Mouse (Mus musculus): ENCODE data around the gene 4930469K13Rik. TPM values are rescaled to one million over a fixed set of nuclear protein-coding genes. Genes with fewer than 3 reads are reported as not detected.

4930469K13Rik gene
- polyA plus RNA-seq, 1 experiment = 0.16 TPM

- no peak for TF ChIP-seq POLR2A (IDR thresholded peaks at IDR 0.05; ENCODE audit: control insufficient read depth, extremely low read depth, insufficient read depth, low read length, poor library complexity)
- WGBS = 94% methylated on average over 14 of the region's 14 CpGs
- no peak for DNase-seq
Measured at GRCm38 (mm10) chr11:33974341-33975040, 123.9 kb downstream of the 4930469K13Rik start.

GRCm38 (mm10) chr11:33972114-33972513 lies 126.2 kb downstream of the 4930469K13Rik start:
- TF ChIP-seq POLR2A (IDR thresholded peaks at IDR 0.05; ENCODE audit: control insufficient read depth, extremely low read depth, insufficient read depth, low read length, poor library complexity) (no peak), CTCF (IDR thresholded peaks at IDR 0.05; ENCODE audit: borderline replicate concordance, control insufficient read depth, extremely low read depth, insufficient read depth, low read length, poor library complexity) (no peak)
- Histone ChIP-seq H3K27me3 (ENCODE audit: control insufficient read depth, insufficient read depth, low read length) (no peaks in the 10 kb centered on the region), H3K27ac (ENCODE audit: control insufficient read depth, insufficient read depth, low read length) (no peak overlapping the region), H3K36me3 (ENCODE audit: control insufficient read depth, insufficient read depth, low read length) (no peaks in the 10 kb centered on the region), H3K4me1 (replicated peaks; ENCODE audit: control insufficient read depth, insufficient read depth, low read length) (0 out of 2 replicates have a peak, but pooled peaks cover 7% of the 10 kb centered on the region), H3K4me3 (ENCODE audit: control insufficient read depth, insufficient read depth, low read length) (no peak overlapping the region)
- DNase-seq = no peak
- 93% methylated on average over 7 of the region's 7 CpGs for WGBS

More at GRCm38 (mm10) chr11:33974341-33975040, 123.9 kb downstream of the 4930469K13Rik start:
- Histone ChIP-seq H3K36me3 (ENCODE audit: control insufficient read depth, insufficient read depth, low read length) (no peaks in the 10 kb centered on the region), H3K27ac (ENCODE audit: control insufficient read depth, insufficient read depth, low read length) (no peak overlapping the region), H3K27me3 (ENCODE audit: control insufficient read depth, insufficient read depth, low read length) (no peaks in the 10 kb centered on the region), H3K4me3 (ENCODE audit: control insufficient read depth, insufficient read depth, low read length) (no peak overlapping the region), H3K4me1 (replicated peaks; ENCODE audit: control insufficient read depth, insufficient read depth, low read length) (0 out of 2 replicates have a peak, but pooled peaks cover 4% of the 10 kb centered on the region)

- no peak for DNase-seq
- WGBS = 100% methylated on average over 3 of the region's 3 CpGs
- Histone ChIP-seq H3K4me3 (ENCODE audit: control insufficient read depth, insufficient read depth, low read length) (no peak overlapping the region), H3K36me3 (ENCODE audit: control insufficient read depth, insufficient read depth, low read length) (no peaks in the 10 kb centered on the region), H3K4me1 (replicated peaks; ENCODE audit: control insufficient read depth, insufficient read depth, low read length) (peaks cover 10% of the 10 kb centered on the region; the same call in 1 of the 2 replicates), H3K27ac (ENCODE audit: control insufficient read depth, insufficient read depth, low read length) (no peak overlapping the region), H3K27me3 (ENCODE audit: control insufficient read depth, insufficient read depth, low read length) (no peaks in the 10 kb centered on the region)
- TF ChIP-seq CTCF (IDR thresholded peaks at IDR 0.05; ENCODE audit: borderline replicate concordance, control insufficient read depth, extremely low read depth, insufficient read depth, low read length, poor library complexity) = no peak
Measured at GRCm38 (mm10) chr11:33969199-33969598, 129.2 kb downstream of the 4930469K13Rik start.

- TF ChIP-seq CTCF (IDR thresholded peaks at IDR 0.05; ENCODE audit: borderline replicate concordance, control insufficient read depth, extremely low read depth, insufficient read depth, low read length, poor library complexity) = no peak
- TF ChIP-seq POLR2A (IDR thresholded peaks at IDR 0.05; ENCODE audit: control insufficient read depth, extremely low read depth, insufficient read depth, low read length, poor library complexity) = no peak
Measured at GRCm38 (mm10) chr11:33967708-33968107, 130.6 kb downstream of the 4930469K13Rik start.

GRCm38 (mm10) chr11:33965380-33965779 lies 133.0 kb downstream of the 4930469K13Rik start:
- H3K4me1 ChIP-seq (replicated peaks; ENCODE audit: control insufficient read depth, insufficient read depth, low read length) = peaks cover 6% of the 10 kb centered on the region; the same call in 1 of the 2 replicates
- WGBS = 14% methylated on average over 2 of the region's 2 CpGs
- no peaks in the 10 kb centered on the region for H3K36me3 ChIP-seq (ENCODE audit: control insufficient read depth, insufficient read depth, low read length)
- H3K4me3 ChIP-seq (ENCODE audit: control insufficient read depth, insufficient read depth, low read length) = no peak overlapping the region
- no peaks in the 10 kb centered on the region for H3K27me3 ChIP-seq (ENCODE audit: control insufficient read depth, insufficient read depth, low read length)
- peak; percentile 32 for DNase-seq
- H3K27ac ChIP-seq (ENCODE audit: control insufficient read depth, insufficient read depth, low read length) = no peak overlapping the region
- TF ChIP-seq POLR2A (IDR thresholded peaks at IDR 0.05; ENCODE audit: control insufficient read depth, extremely low read depth, insufficient read depth, low read length, poor library complexity) = no peak
- no peak for TF ChIP-seq CTCF (IDR thresholded peaks at IDR 0.05; ENCODE audit: borderline replicate concordance, control insufficient read depth, extremely low read depth, insufficient read depth, low read length, poor library complexity)

More at GRCm38 (mm10) chr11:33967708-33968107, 130.6 kb downstream of the 4930469K13Rik start:
- no peak overlapping the region for H3K4me3 ChIP-seq (ENCODE audit: control insufficient read depth, insufficient read depth, low read length)
- no peak overlapping the region for H3K27ac ChIP-seq (ENCODE audit: control insufficient read depth, insufficient read depth, low read length)
- H3K4me1 ChIP-seq (replicated peaks; ENCODE audit: control insufficient read depth, insufficient read depth, low read length) = peaks cover 10% of the 10 kb centered on the region; the same call in 1 of the 2 replicates
- DNase-seq = no peak
- 19% methylated on average over 4 of the region's 4 CpGs for WGBS
- H3K27me3 ChIP-seq (ENCODE audit: control insufficient read depth, insufficient read depth, low read length) = no peaks in the 10 kb centered on the region
- H3K36me3 ChIP-seq (ENCODE audit: control insufficient read depth, insufficient read depth, low read length) = no peaks in the 10 kb centered on the region

DNA sequence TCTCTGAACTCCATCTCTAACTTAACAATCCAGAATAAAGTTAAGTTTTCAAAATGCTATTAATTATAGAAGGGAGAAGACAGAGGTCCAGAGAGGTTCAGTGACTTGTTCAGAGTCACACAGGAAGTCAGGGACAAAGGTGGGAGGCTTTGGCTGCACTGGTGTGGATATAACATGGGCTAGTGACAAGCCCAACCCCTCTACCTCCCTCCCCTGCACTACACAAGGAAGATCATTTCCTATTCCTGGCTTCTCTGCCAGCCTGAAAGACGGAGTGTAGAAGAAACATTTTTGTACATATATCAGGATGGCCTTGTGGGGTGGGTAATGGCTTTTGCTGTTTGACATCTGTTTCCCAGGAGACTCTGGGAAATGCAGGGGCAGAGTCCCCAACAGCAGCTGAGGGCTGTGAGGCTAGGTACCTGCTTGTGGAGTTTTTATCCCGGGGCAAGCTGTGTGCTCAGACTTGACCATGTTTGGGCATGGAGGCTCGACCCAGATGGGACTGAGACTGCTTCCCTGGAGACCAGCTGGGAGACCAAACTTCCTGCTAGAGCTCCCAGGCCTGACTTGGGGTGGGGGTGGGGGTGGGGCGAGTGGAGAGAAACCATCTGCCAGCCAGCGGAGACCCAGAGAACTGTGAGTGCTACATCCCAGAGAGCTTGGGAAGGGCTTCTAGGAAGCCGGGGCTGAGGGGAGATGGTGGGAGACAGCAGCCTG lies 135.5 kb downstream of the 4930469K13Rik start, which contains the start of gene Kcnmb1:
Gene Kcnmb1 (plus strand): TSS at position 326 of the 720 bp plus-strand sequence.
- Histone ChIP-seq H3K36me3 (ENCODE audit: control insufficient read depth, insufficient read depth, low read length) (no peaks in the 10 kb centered on the region), H3K27me3 (ENCODE audit: control insufficient read depth, insufficient read depth, low read length) (no peaks in the 10 kb centered on the region), H3K27ac (ENCODE audit: control insufficient read depth, insufficient read depth, low read length) (no peak within 1 kb of the TSS), H3K4me3 (ENCODE audit: control insufficient read depth, insufficient read depth, low read length) (no peak within 1 kb of the TSS), H3K4me1 (replicated peaks; ENCODE audit: control insufficient read depth, insufficient read depth, low read length) (peaks cover 6% of the 10 kb centered on the region; the same call in 1 of the 2 replicates)
- DNase-seq = no peak
- TF ChIP-seq POLR2A (IDR thresholded peaks at IDR 0.05; ENCODE audit: control insufficient read depth, extremely low read depth, insufficient read depth, low read length, poor library complexity) = no peak
- TF ChIP-seq CTCF (IDR thresholded peaks at IDR 0.05; ENCODE audit: borderline replicate concordance, control insufficient read depth, extremely low read depth, insufficient read depth, low read length, poor library complexity) = no peak
- WGBS = 75% methylated on average over 6 of the region's 6 CpGs
